Mouse (Mus musculus) CH12.LX (cell line): ENCODE measurements around the gene Asphd2.

Experiments used
- CHD2 ChIP-seq: IDR thresholded peaks from 2 replicates; pipeline ENCODE4 v1.6.1; 2011; ENCODE audit warnings: low read length, improper control_type of control experiment
- CTCF ChIP-seq, 2 experiments: IDR thresholded peaks in 1 of 2; conservative IDR thresholded peaks in 1 of 2; 2 replicates each; pipeline ENCODE4 v1.5.1; 2011 to 2012; ENCODE audit warnings: low read depth in 2 of 2, low read length in 2 of 2, improper control_type of control experiment in 1 of 2, inconsistent platforms in 1 of 2, mild to moderate bottlenecking in 1 of 2, moderate library complexity in 1 of 2
- KAT2A ChIP-seq: IDR thresholded peaks from 2 replicates; pipeline ENCODE4 v1.6.1; 2012; ENCODE audit warnings: low read length, improper control_type of control experiment, inconsistent platforms; ENCODE audit not compliant: insufficient replicate concordance
- MEF2A ChIP-seq: IDR thresholded peaks from 2 replicates; pipeline ENCODE4 v1.6.1; 2014; ENCODE audit warnings: low read depth, mild to moderate bottlenecking, inconsistent platforms, low read length, improper control_type of control experiment, borderline replicate concordance
- NRF1 ChIP-seq: IDR thresholded peaks from 2 replicates; pipeline ENCODE4 v1.6.1; 2014; ENCODE audit warnings: low read depth, mild to moderate bottlenecking, inconsistent platforms, low read length, improper control_type of control experiment, moderate library complexity
- POLR2A ChIP-seq: IDR thresholded peaks from 2 replicates; pipeline ENCODE4 v1.6.1; 2011; ENCODE audit warnings: low read depth, mild to moderate bottlenecking, improper control_type of control experiment, low read length
- RCOR1 ChIP-seq: conservative IDR thresholded peaks from 2 replicates; pipeline ENCODE4 v1.6.1; 2012; ENCODE audit warnings: low read depth, mild to moderate bottlenecking, inconsistent platforms, low read length, improper control_type of control experiment

- TF ChIP-seq KAT2A (no peak), POLR2A (no peak), MEF2A (no peak), CTCF (conservative IDR thresholded peaks at IDR 0.05 in 1 of 2, IDR thresholded peaks at IDR 0.05 in 1 of 2; ENCODE audit: low read depth in 2 of 2, low read length in 2 of 2) (no peak), RCOR1 (no peak), NRF1 (no peak), CHD2 (no peak)
These were observed 48.3 kb downstream of the Asphd2 start for GRCm38 (mm10) chr5:112346211-112346965.
